Mouse (Mus musculus) embryo, embryonic 10.5 days (tissue): ENCODE data around the gene Anapc4.

ENCODE experiments used
- DNase-seq: peaks from one replicate; pipeline ENCODE4 v3.0.0-alpha.2; 2015; ENCODE audit warnings: low spot score

Gene Anapc4

GRCm38 (mm10) chr5:52833761-52834274 lies at the start of gene Anapc4:
Gene Anapc4 (plus strand): TSS chr5:52834012.
- DNase-seq = peak; percentile 100

DNA sequence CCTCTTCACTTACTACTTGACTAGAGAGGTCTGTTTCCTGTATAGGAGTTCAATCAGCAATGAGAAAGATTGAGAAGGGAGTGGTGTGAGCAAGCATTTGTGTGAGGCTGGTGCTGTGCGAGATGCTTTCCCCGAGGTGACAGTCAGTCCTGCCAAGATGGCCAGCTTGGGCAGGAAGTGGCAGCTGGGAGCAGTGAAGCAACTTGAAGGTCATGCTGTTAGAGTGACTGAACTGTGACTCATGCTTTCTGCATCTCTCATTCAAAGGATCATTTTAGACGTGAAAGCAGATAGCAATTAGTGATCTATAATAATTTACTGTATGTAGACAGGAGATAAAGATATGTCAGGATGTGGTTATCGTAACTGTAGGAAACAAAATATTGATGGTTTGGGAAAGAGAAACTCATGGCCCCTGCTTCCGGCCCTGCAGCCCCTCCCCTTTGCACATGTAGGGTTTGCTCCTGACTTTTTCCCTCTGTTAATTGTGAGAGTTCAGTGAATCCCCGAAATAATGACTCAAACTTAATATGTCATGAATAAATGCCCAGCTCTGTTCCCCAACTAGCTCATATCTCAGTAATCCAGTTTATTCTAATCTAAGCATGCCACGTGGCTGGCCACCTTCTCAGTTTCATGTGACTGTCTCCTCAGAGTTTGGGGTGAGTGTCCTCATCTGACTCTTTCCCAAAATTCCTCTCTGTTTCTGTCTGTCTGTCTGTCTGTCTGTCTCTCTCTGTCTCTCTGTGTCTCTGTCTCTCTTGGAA lies 47.1 kb upstream of the Anapc4 start:
- no peak for DNase-seq

DNA sequence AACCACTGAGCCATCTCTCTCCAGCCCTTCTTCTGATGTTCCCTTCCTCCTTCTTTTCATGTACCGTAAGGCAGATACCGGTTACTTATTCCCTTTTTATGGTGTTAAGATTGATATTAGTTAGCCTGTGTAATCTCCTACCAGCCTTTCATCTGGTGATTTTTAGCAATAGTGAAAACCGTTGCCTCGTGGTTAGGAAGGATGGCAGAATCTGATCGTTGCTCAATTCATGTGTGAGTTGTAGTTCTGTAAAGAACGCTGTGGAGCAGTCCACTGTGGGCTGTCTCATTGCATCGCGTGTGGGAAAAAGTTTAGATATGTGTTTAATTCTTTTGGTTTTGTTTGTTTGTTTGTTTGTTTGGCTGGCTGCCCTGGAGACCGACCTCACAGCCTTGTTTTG lies 40.6 kb upstream of the Anapc4 start:
- DNase-seq = no peak

DNA sequence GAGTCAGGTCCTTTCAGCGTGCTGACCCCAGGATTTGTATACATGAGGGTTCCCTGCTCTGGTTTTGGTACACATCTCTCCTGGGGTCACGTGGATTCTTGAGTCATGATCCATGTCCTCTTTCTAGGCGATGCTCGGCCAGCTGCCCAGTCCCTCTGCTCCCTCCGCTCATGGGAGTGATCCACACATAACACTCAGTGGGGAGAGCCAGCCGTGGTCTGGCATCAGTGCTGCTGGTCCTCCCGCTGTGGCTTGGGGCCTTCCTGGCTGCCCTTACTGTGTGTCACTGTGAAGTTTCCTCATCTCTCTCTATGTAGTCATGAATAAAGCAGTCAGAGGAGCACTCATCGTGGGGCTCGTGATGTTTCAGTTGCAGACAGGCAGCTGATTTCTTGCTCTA lies 39.7 kb upstream of the Anapc4 start:
- DNase-seq = no peak

DNA sequence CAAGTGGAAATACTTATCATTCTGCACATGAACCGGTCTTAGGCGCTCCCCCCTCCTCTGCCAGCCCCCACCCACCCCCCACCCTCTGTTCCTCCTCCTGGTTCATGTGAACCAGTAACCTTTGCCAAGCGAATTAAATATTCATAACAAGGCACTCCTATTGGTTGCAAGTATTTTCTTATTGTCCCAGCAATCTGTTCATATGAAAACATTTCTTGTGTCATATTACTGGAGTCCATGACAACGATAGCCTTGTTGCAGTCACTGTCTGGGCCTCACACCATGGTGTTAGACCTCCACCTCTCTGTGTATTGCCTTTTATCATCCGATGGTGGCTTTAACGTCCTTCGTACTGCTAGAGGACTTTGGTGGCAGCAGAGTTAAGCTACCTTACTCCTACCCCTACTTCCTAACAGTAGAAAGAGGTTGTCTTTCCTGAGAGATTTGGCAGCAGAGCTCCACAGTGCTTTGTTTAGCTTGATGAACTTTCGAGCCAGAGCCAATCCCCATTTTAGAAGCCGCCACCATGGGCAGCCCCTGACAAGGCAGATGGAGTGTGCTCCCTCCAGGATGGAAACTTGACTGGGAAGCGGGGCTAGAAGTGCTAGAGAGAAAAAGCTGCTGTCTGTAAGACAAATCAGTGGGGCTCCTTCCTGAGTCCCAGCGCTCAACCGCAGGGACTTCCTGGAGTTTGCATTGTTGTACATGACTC lies 34.4 kb upstream of the Anapc4 start:
- no peak for DNase-seq

DNA sequence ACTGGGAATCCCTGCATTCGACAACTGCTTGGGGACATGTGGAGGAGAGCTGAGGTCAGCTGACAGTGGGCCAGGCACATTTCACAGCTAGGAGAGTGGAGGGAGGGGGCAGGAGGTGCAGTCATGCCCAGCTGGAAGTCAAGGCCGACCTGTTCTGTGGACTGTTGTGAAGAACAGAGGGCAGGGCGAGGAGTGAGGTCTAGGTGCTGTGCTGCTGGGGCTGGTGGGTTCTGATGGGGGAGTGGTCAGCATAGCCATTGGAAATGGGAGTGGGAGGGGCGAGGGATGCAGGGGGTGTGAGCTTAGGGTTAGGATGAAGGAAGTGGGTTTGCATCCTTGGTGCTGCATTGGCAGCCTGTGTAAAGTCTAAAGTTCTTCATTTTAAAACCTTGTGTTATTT lies 28.0 kb upstream of the Anapc4 start:
- DNase-seq = no peak

- DNase-seq = no peak
These were observed 27.5 kb upstream of the Anapc4 start for GRCm38 (mm10) chr5:52806349-52806748.

DNA sequence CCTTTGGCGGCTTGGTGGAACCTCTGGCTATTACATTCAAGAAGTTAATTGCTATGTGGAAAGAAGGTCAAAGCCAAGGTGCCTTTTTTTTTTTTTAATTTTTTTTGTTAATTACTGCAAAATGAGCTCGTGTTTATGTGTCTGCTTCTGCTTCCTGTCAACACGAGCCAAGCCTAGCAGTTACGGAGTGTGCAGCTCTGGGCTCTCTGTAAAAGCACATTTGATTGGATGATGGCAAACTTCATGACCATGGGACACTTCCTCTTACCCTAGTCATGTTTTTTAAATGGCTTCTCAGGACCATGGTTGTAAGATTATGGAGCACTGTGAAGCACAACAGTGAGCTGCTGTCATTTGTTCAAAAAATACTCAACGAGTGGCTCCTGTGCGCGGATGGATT lies 26.8 kb upstream of the Anapc4 start:
- DNase-seq = no peak

GRCm38 (mm10) chr5:52810446-52810845 lies 23.4 kb upstream of the Anapc4 start:
- no peak for DNase-seq

DNA sequence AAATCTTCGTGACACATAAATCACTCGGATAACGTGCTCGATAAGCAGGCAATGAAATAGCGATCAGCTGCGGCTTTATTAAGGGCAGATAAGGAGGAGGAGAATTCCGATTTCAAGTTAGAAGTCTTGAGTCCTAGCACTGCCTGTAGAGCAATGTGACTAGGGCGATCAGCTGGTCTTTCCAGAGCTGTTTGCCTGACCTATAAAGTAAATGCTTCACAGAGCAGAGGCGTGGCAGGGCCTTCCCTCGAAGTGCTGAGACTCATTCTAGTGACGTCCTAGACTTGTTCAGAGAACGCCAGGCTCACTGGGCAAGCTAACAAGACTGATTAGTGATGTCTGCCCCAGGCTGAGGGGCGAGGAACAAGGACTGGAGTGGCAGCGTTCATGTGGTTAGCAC lies 22.8 kb upstream of the Anapc4 start:
- no peak for DNase-seq

DNA sequence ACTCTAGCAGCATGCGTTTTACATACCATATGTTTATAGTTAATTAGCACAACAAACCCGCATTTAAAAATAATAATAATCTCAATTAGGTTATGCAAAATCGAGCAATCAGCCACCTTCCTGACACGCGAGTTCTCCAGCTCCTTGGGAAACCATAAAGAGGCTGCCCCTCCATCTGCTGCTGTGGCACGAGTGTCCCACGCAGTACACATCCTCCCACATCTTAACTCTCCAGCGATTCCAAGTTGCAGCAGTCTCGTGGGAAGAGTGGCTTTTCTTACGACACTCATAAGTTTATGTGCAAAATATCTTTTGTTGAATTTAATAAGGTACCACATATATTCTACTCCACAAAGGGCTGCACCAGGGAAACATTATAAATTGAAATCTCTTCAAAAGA lies 21.4 kb upstream of the Anapc4 start:
- no peak for DNase-seq

GRCm38 (mm10) chr5:52813312-52813711 lies 20.5 kb upstream of the Anapc4 start:
- no peak for DNase-seq

DNA sequence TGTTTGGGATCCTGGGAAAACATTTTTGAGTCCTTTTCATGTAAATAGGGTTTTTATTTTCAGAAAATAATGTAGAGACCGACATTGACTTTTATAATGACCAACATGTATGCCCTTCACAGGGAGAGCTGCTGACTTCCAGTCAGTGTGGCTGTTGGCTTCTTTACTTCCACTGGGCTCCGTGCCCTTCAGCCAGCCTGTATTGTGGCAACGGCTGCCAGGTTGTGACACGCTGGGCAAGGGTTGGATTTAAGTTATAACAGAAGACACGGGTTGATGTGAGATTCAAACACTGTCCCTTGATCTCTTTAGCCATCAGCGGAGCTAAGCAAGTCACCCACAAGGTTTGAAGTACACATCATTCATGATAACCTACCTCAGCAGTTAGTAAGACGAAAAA lies 15.1 kb upstream of the Anapc4 start:
- DNase-seq = no peak

- DNase-seq = peak; percentile 68
These were observed 12.1 kb upstream of the Anapc4 start for GRCm38 (mm10) chr5:52821691-52822090.

DNA sequence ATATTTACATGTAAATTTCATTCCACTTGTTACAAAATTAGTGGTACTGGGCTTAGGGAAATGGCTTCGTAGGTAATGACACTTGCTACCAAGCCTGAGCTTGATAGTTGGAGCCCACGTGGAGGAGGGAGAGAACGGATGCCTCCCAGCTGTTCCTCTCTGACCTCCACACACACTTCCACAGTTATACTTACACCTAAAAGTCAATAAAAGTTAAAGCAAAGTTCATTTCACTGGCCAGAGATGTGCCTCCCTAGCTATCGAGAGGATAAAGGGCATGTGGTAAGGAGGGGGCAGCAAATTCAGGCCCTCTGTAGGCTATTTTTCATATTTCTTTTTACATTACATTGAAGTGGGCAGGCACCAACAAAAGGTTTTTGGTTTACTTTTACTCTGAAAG lies 5.9 kb upstream of the Anapc4 start:
- DNase-seq = no peak

DNA sequence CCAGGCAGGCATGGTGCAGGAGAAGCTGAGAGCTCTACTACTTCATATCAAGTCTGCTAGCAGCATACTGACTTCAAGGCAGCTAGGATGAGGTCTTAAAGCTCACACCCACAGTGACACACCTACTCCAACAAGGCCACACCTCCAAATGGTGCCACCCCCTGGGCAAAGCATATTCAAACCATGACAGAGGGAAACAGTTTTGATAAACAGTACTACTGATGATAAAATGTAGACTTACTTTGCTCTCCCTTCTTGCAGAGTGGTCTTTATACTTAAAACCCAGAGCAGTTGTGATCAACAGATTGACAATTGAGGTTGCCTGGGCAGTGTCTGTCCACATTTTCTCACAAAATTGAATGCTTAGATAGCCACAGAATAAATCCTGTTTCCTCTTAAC lies 807 bp upstream of the Anapc4 start:
- peak; percentile 12 for DNase-seq

DNA sequence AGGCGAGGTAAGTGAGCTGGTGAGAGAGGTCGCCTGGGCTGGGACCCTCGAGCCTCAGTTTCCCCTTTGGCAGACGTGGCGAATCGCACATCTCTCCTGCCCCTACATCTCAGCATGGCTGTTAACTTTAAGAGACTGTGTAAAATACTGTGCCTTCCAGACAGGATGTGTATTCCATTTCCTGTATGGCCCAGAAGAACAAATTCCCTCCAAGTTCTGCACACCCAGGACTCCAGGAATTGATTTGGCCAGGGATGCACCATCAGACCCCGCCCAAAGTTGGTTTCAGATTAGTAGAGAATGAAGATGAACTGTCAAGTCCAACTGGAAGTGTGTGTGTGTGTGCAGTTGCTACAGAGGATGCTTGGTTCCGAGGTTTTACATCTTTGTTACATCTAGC lies 574 bp downstream of the Anapc4 start:
- peak; percentile 26 for DNase-seq

- DNase-seq = no peak
These were observed 10.5 kb downstream of the Anapc4 start for GRCm38 (mm10) chr5:52844319-52844718.

- DNase-seq = peak; percentile 8
These were observed 21.9 kb downstream of the Anapc4 start for GRCm38 (mm10) chr5:52855727-52856126.

- DNase-seq = no peak
These were observed 30.6 kb downstream of the Anapc4 start for GRCm38 (mm10) chr5:52864446-52864845.

- DNase-seq = no peak
These were observed 32.0 kb downstream of the Anapc4 start for GRCm38 (mm10) chr5:52865825-52866224.

DNA sequence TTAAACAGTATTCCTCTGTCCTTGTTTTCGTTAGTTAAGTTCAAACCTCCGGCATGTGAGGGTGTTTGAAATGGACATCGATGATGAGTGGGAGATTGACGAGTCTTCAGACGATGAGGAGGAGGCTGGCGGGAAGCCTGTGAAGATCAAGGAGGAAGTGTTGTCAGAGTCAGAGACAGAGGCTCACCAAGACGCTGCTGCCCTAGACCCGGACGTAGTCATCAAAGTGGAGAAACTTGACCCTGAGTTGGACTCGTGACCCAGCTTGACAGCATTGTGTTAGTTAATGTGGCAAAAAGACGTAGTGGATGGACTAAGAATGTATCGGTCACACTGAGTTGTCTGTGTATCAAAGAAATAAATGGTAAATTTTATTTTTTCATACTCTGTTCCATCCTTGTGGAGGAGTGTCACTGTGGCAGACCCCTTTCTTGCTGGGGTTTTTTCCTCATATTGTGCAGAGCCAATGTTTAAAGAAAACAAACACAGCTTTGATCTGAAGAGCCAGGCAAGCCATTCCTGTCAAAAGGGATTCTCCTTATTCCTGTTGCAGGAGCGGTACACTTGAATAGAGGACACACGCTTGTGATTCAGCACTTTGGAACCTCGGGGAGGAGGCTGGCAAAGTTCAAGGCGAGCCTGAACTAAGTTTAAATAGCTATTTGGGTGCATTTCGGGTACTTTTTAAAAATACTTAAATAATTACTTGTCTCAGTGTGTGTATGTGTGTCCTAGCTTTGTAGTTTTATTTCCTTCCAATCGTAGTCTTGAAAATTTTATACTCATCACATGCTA lies 32.7 kb downstream of the Anapc4 start:
- no peak for DNase-seq
